Mouse (Mus musculus) activated CD4-positive, CD25-positive, alpha-beta regulatory T cell, adult 4 months (primary cell): ENCODE data around the gene Atxn3. TPM values are rescaled to one million over a fixed set of nuclear protein-coding genes. Genes with fewer than 3 reads are reported as not detected.
"Not testable (repeated sequence)": the region's sequence is repeated elsewhere in the genome, so short reads cannot be mapped to it uniquely, and the experiment has no call there.

Experiments
- ATAC-seq: one replicate; pipeline ENCODE4 v1.8.0; 2017
- polyA plus RNA-seq, 2 experiments: library from polyadenylated mRNA; unstranded; fragments of 100-300 nt; shearing (Covaris generic); gene quantifications; one replicate each; pipeline ENCODE4 v1.2.1; 2017

Atxn3 gene
- polyA plus RNA-seq, 2 experiments from 2014 or later, result 22.3 to 23.4 TPM

GRCm38 (mm10) chr12:101958556-101958955 is 510 bp upstream of the Atxn3 start:
- ATAC-seq, result no peak

GRCm38 (mm10) chr12:101957079-101957941 is 736 bp downstream of the Atxn3 start:
- ATAC-seq, result no peak

GRCm38 (mm10) chr12:101955821-101956220 is 2.2 kb downstream of the Atxn3 start:
- not testable (repeated sequence) for ATAC-seq

- no peak for ATAC-seq
Measured at GRCm38 (mm10) chr12:101948801-101949200, 9.2 kb downstream of the Atxn3 start.

- ATAC-seq, result no peak
Measured at GRCm38 (mm10) chr12:101947986-101948385, 10.1 kb downstream of the Atxn3 start.

- ATAC-seq, result no peak
Measured at GRCm38 (mm10) chr12:101937572-101937971, 20.5 kb downstream of the Atxn3 start.

- ATAC-seq, result no peak
Measured at GRCm38 (mm10) chr12:101935223-101935622, 22.8 kb downstream of the Atxn3 start.

GRCm38 (mm10) chr12:101928423-101928822 is 29.6 kb downstream of the Atxn3 start:
- ATAC-seq, result no peak

GRCm38 (mm10) chr12:101922313-101922712 is 35.7 kb downstream of the Atxn3 start:
- no peak for ATAC-seq

GRCm38 (mm10) chr12:101919847-101920246 is 38.2 kb downstream of the Atxn3 start:
- no peak for ATAC-seq

GRCm38 (mm10) chr12:101917165-101917564 is 40.9 kb downstream of the Atxn3 start:
- ATAC-seq, result no peak

GRCm38 (mm10) chr12:101912626-101913490 is 45.2 kb downstream of the Atxn3 start, which contains the start of gene Trip11:
TSS of gene Trip11 (minus strand) at chr12:101913267.
- ATAC-seq, result peak; percentile 95

- no peak for ATAC-seq
Measured at GRCm38 (mm10) chr12:101911346-101911745, 46.7 kb downstream of the Atxn3 start.

GRCm38 (mm10) chr12:101910360-101910759 is 47.7 kb downstream of the Atxn3 start:
- no peak for ATAC-seq

GRCm38 (mm10) chr12:101905817-101906216 is 52.2 kb downstream of the Atxn3 start:
- ATAC-seq, result peak; percentile 68

- ATAC-seq, result no peak
Measured at GRCm38 (mm10) chr12:101904906-101905305, 53.1 kb downstream of the Atxn3 start.

- no peak for ATAC-seq
Measured at GRCm38 (mm10) chr12:101904170-101904569, 53.9 kb downstream of the Atxn3 start.

GRCm38 (mm10) chr12:101899671-101900245 is 58.3 kb downstream of the Atxn3 start:
- ATAC-seq, result no peak

- ATAC-seq, result no peak
Measured at GRCm38 (mm10) chr12:101898966-101899365, 59.1 kb downstream of the Atxn3 start.

GRCm38 (mm10) chr12:101897113-101897512 is 60.9 kb downstream of the Atxn3 start:
- peak; percentile 100 for ATAC-seq

- no peak for ATAC-seq
Measured at GRCm38 (mm10) chr12:101893296-101893695, 64.8 kb downstream of the Atxn3 start.

- no peak for ATAC-seq
Measured at GRCm38 (mm10) chr12:101892832-101893231, 65.2 kb downstream of the Atxn3 start.

- ATAC-seq, result no peak
Measured at GRCm38 (mm10) chr12:101891066-101891465, 67.0 kb downstream of the Atxn3 start.
